Mouse (Mus musculus) frontal cortex, adult (tissue): ENCODE data around the gene Pon2.
"Not testable (repeated sequence)": the region's sequence is repeated elsewhere in the genome, so short reads cannot be mapped to it uniquely, and the experiment has no call there.

ENCODE experiments used
- ATAC-seq: cut with Nextera tagmentation; 2 replicates; pipeline ENCODE4 v1.9.2; 2017; ENCODE audit warnings: mild to moderate bottlenecking, moderate library complexity, mixed read lengths; ENCODE audit not compliant: low TSS enrichment

Gene Pon2

GRCm38 (mm10) chr6:5298092-5298554 lies at the start of gene Pon2:
Gene Pon2 (minus strand): TSS chr6:5298455.
- ATAC-seq: peak; percentile 95

GRCm38 (mm10) chr6:5344255-5344654 lies 46.0 kb upstream of the Pon2 start:
- ATAC-seq: no peak

DNA sequence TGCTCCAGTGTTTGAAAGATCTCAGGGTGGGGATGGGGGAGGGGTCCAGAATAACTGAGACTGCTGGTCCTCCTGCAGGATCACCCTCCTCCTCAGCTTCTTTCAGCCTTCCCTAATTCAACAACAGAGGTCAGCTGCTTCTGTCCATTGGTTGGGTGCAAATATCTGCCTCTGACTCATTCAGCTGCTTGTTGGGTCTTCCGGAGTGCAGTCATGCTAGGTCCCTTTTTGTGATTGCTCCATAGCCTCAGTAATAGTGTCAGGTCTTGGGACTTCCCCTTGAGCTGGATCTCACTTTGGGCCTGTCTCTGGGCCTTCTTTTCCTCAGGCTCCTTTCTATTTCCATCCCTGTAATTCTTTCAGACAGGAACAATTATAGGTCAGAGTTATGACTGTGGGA lies 41.0 kb upstream of the Pon2 start:
- ATAC-seq: not testable (repeated sequence)

- not testable (repeated sequence) for ATAC-seq
Measured at GRCm38 (mm10) chr6:5338781-5339180, 40.5 kb upstream of the Pon2 start.

DNA sequence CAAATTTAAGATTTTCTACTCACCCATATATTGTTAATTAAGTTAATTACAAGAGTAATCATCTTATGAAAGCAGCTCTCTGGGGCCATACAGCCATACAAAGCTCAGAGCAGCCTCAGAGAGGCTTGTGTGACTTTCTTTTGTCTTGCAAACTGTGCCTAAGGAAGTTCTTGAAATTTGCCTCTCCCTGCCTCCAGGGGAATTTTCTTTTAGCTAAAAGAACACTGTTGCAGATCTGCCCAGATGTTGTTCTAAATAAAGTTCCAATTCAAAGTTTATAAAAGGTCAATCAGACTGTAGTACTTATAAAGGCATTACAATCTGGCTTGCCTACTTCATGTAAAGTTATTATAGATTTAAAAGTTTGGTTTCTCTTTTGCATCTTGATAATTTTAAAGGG lies 37.8 kb upstream of the Pon2 start:
- ATAC-seq: not testable (repeated sequence)

DNA sequence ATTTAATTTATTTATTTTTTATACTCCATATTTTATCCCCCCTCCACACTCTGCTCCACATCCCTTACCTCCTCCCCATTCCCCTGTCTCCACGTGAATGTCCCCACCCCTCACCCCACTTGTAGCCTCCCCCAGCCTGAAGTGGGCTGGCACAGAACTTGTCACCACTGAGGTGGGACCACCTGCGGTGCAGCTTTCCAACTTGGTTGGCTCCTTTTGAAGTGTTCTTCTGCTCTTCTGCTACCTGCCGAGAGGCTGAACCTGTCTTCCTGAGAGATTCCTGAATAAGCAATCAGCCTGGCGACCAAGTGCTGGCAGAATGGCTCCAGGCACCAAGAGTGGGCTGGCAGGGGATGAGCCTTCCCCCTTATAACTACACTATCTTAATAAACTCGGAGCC lies 35.8 kb upstream of the Pon2 start:
- ATAC-seq: no peak

DNA sequence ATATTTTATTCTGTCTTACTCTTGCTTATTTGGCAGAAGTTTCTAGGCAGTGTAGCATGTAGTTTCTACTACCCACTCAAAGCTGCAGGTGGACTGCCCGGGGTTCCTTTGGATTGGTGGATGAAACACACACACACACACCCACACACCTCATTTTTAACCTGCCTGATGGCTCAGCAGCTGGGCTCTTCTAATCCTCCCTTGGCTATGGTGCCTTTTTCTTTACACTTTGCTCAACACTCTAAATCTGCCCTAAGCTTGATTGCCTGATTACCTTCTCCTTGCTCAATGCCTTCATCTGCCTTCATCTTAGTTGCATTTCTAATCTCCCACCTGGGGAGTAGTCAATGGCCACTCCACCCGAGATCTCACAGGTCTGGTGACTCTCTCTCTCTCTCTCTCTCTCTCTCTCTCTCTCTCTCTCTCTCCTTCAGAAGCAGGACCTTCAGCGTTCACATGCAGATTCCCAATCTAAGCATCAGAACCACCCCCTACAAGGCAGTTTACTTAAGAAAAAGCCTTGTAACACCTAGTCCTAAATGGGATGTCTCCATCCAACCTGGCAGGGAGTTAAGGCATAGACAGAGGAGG lies 34.4 kb upstream of the Pon2 start:
- ATAC-seq: peak; percentile 100

- ATAC-seq: no peak
Measured at GRCm38 (mm10) chr6:5325122-5325521, 26.9 kb upstream of the Pon2 start.

GRCm38 (mm10) chr6:5324101-5324500 lies 25.8 kb upstream of the Pon2 start:
- ATAC-seq: not testable (repeated sequence)

DNA sequence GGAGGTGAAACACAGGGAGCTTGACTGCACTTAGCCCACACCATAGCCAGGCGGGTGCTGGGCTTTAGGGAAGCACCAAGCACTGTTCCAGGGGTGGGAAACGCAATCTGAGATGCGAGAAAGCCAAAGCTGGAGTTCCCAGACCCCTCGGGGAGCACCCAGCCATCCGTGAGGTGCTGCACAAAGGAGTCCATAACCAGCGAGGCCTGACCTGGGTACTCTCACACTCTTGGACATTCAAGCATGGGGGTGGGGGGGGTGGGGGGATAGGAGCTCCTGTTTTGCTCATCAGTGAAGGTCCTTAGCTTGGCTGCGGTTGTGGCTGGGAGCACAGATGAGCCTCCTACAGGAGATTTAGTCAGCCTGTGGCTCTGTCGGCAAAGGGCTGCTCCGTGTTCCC lies 18.4 kb upstream of the Pon2 start:
- ATAC-seq: no peak

DNA sequence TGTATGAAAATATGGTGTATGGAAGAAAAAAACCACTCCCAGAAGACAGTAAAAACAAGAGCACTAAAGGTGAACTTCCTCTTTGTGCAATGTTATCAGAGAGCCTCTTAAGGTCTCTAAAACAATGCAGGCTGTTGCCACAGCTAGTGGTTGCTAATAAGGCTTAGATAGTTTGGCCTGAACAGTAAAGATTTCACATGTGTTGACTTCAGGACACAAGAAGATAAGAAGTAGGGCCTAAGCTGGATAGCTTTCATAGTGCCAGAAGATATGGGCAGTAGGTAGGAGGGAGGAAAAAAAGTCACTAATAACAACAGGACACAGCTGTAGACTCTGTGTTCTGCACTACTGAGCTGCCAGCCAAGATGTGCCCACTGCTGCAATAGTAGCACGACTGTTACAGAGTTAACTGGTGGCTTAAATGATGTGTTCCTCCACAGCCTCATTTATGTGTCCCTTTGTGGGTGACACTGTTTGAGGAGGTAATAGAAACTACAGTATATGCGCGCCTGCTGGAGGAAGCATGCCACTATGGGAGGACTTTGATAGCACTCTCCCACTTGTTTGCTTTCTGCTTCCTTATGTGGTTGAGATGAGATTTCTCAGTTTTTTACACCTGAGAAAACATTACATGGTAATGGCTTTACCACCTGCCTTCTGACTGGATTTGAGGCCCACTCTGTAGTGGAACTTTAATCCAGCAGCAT lies 17.0 kb upstream of the Pon2 start:
- no peak for ATAC-seq

- no peak for ATAC-seq
Measured at GRCm38 (mm10) chr6:5313951-5314590, 15.8 kb upstream of the Pon2 start.

GRCm38 (mm10) chr6:5310491-5310890 lies 12.2 kb upstream of the Pon2 start:
- ATAC-seq: no peak

- ATAC-seq: peak; percentile 57; the same call in 1 of the 2 replicates
Measured at GRCm38 (mm10) chr6:5309595-5310197, 11.4 kb upstream of the Pon2 start.

- ATAC-seq: no peak
Measured at GRCm38 (mm10) chr6:5305926-5306325, 7.7 kb upstream of the Pon2 start.

GRCm38 (mm10) chr6:5304956-5305355 lies 6.7 kb upstream of the Pon2 start:
- no peak for ATAC-seq

- no peak for ATAC-seq
Measured at GRCm38 (mm10) chr6:5300629-5301028, 2.4 kb upstream of the Pon2 start.

DNA sequence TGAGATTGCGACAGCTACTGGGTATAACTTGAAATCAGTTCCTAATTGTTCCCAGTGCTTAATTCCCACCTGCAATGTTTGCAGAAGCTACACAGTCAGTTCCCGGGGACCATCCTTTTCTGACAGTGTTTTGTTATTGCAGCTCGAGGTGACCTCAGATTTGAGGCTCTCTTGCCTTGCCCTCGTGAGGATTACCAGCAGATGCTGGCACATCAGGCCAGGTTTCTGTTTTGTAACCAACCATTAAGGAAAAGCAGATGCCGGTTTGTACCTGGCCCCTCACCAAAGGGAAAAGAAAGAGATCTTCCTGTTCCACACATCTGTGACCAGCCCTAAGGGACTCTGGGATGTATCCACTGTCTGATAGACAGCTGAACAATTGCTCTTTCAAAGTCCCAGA lies 1.3 kb upstream of the Pon2 start:
- no peak for ATAC-seq

- ATAC-seq: peak; percentile 60
Measured at GRCm38 (mm10) chr6:5297321-5298091, 749 bp downstream of the Pon2 start.

GRCm38 (mm10) chr6:5296067-5296466 lies 2.2 kb downstream of the Pon2 start:
- ATAC-seq: no peak

- ATAC-seq: no peak
Measured at GRCm38 (mm10) chr6:5294659-5295449, 3.4 kb downstream of the Pon2 start.
